Mouse (Mus musculus) kidney, adult 18-20 months (tissue): ENCODE results near the gene 1810009A15Rik.
"Not testable (repeated sequence)": the region's sequence is repeated elsewhere in the genome, so short reads cannot be mapped to it uniquely, and the experiment has no call there.

Experiments used
- DNase-seq: peaks from one replicate; pipeline ENCODE4 v3.0.0; 2021

1810009A15Rik gene

GRCm38 (mm10) chr19:8880311-8881033 lies 8.2 kb upstream of the 1810009A15Rik start, which contains the start of gene Uqcc3:
Uqcc3 (minus strand) TSS chr19:8880923.
- DNase-seq, result peak; percentile 91

DNA sequence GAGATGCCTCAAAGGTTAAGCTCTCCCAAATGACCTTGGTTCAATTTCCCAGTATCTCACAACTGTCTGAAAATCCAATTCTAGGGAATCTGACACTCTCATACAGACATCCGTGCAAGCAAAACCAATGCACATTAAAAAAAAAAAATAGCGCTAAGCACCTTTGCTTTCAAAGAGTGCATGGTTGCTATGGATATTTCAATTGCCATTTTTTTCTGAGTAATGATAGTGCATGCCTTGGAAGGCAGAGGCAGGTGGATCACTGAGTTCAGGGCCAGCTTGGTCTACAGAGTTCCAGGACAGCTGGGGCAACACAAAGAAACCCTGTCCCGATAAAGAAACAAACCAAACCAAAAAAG lies 7.6 kb upstream of the 1810009A15Rik start:
- no peak for DNase-seq

DNA sequence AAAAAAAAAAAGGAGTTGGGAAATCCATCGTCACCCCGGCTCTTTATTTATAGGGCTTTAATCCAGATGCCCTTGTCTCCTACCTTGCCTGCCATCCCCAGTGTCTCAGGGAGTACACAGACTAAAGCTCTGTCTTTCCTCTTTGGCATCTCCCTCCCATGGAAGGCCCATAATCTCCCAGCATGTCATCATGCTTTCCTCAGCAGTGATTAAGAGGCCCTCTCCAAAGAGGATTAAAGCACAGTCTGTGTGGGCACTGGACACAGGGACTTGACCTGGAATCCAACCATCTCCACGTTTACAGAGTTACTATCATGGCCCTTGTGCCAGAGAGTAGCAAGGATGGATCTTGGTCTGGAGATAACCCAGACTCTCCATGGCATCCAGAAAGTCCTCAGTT lies 5.0 kb upstream of the 1810009A15Rik start, which contains the start of the genes Lbhd1 and Gm49403:
Lbhd1 (plus strand) TSS at position 117 of the 400 bp plus-strand sequence.
Gm49403 (plus strand) TSS at position 315 of the 400 bp plus-strand sequence.
- no peak for DNase-seq

- no peak for DNase-seq
These were observed 1.6 kb upstream of the 1810009A15Rik start for GRCm38 (mm10) chr19:8886916-8887584.

- DNase-seq, result no peak
These were observed 829 bp upstream of the 1810009A15Rik start for GRCm38 (mm10) chr19:8887585-8888463.

DNA sequence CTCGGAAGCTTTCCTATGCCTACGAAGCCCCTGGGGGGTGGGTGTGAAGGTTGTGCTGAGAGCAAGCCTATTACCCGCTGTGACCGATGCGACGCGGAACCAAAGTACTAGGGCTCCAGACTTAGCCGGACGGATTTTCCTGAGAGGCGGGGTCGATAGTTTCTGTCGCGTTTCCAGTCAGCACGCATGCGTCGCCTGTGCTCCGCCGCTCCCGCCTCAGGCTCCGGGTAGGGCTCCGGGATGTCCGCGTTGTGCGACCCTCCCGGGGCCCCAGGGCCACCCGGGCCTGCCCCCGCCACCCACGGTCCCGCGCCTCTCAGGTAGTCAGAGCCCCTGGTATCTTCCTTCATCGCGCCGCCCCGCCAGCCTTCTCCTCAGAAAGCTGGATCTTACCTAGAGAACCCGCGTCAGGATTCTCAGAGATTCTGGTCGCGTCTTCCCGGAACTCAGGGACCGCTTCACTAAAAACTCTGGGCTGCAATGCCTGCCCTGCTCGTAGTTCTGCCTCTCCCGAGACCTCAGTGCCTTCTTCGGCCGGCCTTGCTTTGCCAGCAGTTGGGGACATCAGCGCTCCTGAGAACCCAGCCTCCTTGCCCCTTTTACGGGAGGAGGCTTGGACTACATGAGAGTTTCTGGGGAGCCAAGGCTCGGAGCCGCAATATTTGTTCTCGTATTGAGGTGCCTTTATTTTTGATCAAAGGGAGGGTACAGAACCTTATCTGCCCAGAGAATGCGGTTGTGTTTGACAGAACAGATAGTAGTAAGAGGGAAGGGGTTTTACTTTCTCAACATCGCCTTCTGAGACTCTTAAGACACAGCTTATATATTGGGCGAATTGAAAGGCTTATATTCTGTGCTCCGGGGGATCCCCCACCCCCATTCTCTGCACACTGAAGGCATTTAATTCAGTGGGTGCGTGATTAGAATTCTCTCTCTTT lies 4.4 kb downstream of the 1810009A15Rik start, which contains the start of gene Ints5:
Ints5 (plus strand) TSS at position 177 of the 938 bp plus-strand sequence.
- peak; percentile 88 for DNase-seq

- no peak for DNase-seq
These were observed 6.8 kb downstream of the 1810009A15Rik start for GRCm38 (mm10) chr19:8895397-8895960.

DNA sequence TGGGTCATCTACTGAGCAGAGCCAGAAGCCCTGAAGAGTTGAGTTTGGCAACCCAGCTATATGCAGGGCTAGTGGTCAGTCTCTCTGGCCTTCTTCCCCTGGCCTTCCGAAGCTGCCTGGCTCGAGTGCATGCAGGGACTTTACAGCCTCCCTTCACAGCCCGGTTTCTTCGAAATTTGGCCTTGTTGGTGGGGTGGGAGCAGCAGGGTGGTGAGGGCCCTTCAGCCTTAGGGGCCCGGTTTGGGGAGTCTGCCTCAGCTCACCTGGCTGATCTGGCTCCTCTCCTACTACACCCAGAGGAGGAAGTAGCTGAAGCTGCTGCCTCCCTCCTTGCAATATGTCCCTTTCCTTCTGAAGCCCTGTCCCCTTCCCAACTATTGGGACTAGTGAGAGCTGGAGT lies 7.6 kb downstream of the 1810009A15Rik start:
- not testable (repeated sequence) for DNase-seq

DNA sequence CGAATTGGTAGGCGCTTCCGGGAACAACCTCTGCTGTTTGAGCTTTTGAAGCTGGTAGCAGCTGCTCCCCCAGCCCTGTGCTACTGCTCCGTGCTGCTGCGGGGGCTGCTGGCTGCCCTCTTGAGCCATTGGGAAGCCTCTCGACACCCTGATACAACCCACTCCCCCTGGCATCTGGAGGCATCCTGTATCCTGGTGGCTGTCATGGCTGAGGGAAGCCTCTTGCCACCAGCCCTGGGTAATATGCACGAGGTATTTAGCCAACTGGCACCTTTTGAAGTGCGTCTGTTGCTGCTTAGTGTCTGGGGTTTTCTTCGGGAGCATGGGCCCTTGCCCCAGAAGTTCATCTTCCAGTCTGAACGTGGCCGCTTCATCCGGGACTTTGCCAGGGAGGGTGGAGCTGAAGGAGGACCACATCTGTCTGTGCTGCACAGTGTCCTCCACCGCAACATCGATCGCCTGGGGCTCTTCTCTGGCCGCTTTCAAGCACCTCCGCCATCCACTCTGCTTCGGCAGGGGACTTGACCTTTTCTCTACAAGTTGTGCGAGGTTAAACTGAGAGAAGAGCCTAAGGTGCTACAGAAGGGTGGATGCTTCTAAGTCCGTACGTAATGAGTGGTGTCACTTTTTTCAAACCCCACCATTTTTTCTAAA lies 8.7 kb downstream of the 1810009A15Rik start:
- DNase-seq, result peak; percentile 53

DNA sequence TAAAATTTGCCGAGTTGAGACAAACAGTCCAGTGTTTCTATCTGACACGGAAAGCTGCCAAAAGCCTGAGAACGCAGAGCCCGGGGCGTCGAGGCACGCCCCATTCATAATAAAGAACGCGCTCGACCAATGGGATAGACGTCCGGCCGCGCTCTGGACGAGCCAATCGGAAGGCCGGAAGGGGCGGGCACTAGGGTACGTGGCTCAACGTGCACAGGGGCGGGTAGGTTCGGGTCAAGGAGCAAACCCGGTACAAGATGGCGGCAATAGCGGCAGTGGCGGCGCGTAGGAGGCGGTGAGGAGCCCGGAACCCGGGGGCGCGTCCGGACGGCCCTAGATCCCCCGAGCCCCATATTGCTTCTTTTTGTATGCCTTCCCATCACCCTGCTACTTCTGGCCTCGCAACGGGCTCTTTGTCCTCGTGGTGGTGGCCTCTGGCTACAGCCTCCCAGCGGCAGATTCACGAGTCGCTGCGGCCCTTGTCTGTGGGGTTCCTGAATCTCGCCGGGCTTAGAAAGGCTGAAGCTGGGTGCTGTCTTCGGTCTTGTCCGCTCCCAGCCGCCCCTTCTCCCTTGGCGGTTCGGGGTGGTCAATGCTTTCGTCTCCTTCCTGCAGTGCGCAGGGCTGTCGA lies 9.3 kb downstream of the 1810009A15Rik start, which contains the start of gene Ganab:
Ganab (plus strand) TSS at position 207 of the 631 bp plus-strand sequence.
- peak; percentile 95 for DNase-seq

DNA sequence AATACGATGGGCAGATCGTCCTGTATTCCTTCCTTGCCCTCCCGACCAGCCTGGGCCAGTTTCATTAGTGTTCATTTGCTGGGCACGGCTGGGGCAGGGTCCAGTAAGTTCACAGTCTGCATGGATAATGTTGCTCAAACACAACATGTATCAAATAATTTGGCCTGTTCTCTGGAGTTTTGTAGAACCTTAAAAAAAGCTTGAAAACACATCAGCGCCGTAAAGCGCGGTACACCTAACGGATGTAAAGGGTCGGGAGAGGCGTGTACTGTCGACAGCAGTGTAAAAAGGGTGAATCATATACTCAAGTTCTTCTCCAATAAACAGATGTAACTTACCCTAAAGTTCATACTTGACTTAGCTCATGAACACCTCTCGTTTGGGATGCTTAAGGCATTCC lies 9.9 kb downstream of the 1810009A15Rik start:
- DNase-seq, result no peak

GRCm38 (mm10) chr19:8899079-8899478 lies 10.4 kb downstream of the 1810009A15Rik start:
- no peak for DNase-seq

DNA sequence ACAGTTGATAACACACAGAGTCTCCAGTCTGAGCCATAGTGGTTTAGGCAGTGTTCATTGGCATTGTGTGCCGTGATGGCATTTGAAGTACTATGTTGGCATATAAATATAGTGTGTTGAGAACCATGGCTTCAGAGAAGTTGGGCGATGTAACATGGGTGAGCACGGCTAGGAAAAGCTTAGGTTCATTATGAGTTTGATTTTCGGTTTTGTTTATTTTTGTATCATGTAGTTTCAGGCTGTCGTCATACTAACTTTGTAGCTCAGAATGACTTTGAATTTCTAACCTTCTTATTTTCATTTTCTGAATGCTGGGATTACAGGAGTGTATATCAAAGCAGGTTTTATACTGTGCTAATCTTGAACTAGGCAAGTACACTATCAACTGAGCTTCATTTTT lies 14.8 kb downstream of the 1810009A15Rik start:
- DNase-seq, result no peak

- no peak for DNase-seq
These were observed 19.9 kb downstream of the 1810009A15Rik start for GRCm38 (mm10) chr19:8908531-8908930.

- DNase-seq, result no peak
These were observed 23.2 kb downstream of the 1810009A15Rik start for GRCm38 (mm10) chr19:8911810-8912209.

DNA sequence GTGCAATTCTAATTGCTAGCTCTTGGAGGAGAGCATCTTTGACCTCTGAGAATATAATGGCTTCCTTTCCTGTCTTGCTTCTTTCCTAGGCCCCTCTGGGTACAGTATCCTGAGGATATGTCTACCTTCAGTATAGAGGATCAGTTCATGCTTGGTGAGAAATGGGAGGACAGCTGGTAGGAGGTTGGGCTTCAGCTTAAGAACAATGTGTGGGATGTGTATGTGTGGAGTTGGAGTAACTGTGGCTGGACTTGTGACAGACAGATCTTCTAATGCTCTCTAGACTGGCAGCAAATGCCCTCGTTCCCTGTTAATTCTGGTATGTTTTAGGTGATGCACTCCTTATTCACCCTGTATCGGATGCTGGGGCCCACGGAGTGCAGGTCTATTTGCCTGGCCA lies 25.6 kb downstream of the 1810009A15Rik start:
- no peak for DNase-seq

DNA sequence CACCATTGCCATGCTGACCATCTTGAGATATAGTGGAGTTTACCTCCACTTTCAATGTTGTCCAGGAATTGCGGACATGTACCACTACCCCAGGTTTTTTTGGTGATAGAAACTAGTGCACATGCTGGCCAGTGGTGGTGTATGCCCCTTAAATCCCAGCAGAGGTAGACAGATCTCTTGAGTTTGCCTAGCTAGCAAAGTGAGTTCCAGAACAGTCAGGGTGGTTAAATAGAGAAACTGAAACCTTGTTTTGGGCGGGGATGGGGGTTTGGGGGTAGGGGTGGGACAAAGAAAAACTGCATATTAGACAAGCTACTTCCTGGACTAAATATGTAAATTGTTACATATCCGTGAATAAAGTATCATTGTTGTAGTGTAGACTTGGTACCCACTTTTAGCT lies 30.3 kb downstream of the 1810009A15Rik start:
- DNase-seq, result no peak

DNA sequence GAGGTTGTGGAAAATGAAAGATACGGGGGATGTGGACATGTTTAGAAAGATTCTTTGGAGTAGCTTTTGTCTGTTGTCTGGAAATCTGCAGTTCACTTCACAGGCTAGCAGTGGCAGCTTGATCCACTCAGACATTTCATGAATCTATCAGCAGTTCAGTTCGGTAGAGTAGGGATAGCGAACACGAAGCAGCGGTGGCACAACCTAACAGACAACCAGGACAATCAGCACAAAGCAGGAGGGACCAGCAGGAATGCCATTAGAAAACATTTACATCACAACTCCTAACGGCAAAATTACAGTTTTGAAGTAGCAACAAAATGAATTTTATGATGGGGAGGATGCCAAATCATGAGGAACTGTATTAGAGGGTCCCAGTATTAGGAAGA lies 31.0 kb downstream of the 1810009A15Rik start:
- no peak for DNase-seq

DNA sequence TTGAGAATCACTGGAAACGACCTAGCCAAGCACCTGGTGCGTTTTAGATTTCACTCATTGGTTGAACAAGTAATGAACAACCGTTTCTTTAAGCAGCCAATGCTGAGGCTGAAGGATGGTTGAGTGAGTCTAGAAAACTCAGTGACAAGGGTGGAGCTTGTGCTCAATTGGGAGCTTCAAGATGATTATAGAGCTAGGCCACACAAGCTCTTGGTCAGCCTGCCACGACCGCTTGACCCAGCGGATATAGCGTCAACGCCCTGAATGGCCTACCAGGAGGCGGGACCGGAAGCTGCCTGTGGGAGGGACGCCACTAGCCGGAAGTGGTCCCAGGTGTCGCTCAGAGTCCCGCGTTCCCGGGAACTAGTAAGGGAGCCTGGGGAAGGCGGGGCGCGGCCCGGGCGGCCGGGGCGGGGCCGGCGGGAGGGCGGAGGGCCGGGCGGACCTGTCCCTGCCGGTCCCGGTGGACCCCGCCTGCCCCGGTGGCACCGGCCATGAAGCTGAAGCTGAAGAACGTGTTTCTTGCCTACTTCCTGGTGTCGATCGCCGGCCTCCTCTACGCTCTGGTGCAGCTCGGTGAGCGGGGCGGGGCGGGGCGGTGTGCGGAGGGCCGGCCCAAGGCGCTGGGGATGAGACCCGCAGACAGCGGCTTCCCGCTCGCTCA lies 31.6 kb downstream of the 1810009A15Rik start, which contains the start of gene B3gat3:
B3gat3 (plus strand) TSS at position 302 of the 664 bp plus-strand sequence.
- peak; percentile 98 for DNase-seq

- peak; percentile 21 for DNase-seq
These were observed 32.2 kb downstream of the 1810009A15Rik start for GRCm38 (mm10) chr19:8920836-8921291.
